Mouse (Mus musculus): ENCODE data around the gene Bmt2. TPM values are rescaled to one million over a fixed set of nuclear protein-coding genes. Genes with fewer than 3 reads are reported as not detected.
A peak's percentile ranks its signal among the peaks of the same experiment; 100 is the strongest.

The Bmt2 gene
- 2.6 and 3.0 TPM in 2 replicates for polyA plus RNA-seq (2012; rRNA removed)

- no peaks in the 10 kb centered on the region for H3K36me3 ChIP-seq (ENCODE audit: control insufficient read depth, insufficient read depth, low read length)
- TF ChIP-seq CTCF (IDR thresholded peaks at IDR 0.05; ENCODE audit: extremely low read depth, insufficient read depth, insufficient read length, insufficient replicate concordance) (no peak), POLR2A (IDR thresholded peaks at IDR 0.05; ENCODE audit: low read depth, low read length) (peak; percentile 74)
- peak within 1 kb of the TSS; percentile 96 for H3K27ac ChIP-seq (ENCODE audit: insufficient read depth, low read length)
- WGBS: under 1% methylated on average over 37 of the region's 37 CpGs
- H3K27me3 ChIP-seq (ENCODE audit: control insufficient read depth, insufficient read depth, low read length): no peaks in the 10 kb centered on the region
- H3K4me1 ChIP-seq (ENCODE audit: control insufficient read depth, insufficient read depth, insufficient read length): peaks cover 8% of the 10 kb centered on the region
- DNase-seq (ENCODE audit: low read depth in 1 of 2, low spot score in 2 of 2): peak; percentile 96 to 99
- H3K4me3 ChIP-seq (ENCODE audit: extremely low read depth, insufficient read depth, insufficient read length): peak within 1 kb of the TSS; percentile 90
Observed at GRCm38 (mm10) chr6:13677818-13678282, at the start of gene Bmt2. Bmt2 (minus strand) TSS chr6:13677966.

- H3K27ac ChIP-seq (ENCODE audit: insufficient read depth, low read length): no peak overlapping the region
- H3K27me3 ChIP-seq (ENCODE audit: control insufficient read depth, insufficient read depth, low read length): no peaks in the 10 kb centered on the region
- WGBS: 89% methylated on average over 3 of the region's 3 CpGs
Observed at GRCm38 (mm10) chr6:13722166-13722565, 44.4 kb upstream of the Bmt2 start.

GRCm38 (mm10) chr6:13714867-13715266 is 37.1 kb upstream of the Bmt2 start:
- WGBS: 89% methylated on average over 3 of the region's 3 CpGs
- Histone ChIP-seq H3K27ac (ENCODE audit: insufficient read depth, low read length) (no peak overlapping the region), H3K27me3 (ENCODE audit: control insufficient read depth, insufficient read depth, low read length) (no peaks in the 10 kb centered on the region), H3K4me1 (ENCODE audit: control insufficient read depth, insufficient read depth, insufficient read length) (no peaks in the 10 kb centered on the region), H3K4me3 (ENCODE audit: extremely low read depth, insufficient read depth, insufficient read length) (no peak overlapping the region), H3K36me3 (ENCODE audit: control insufficient read depth, insufficient read depth, low read length) (no peaks in the 10 kb centered on the region)
- DNase-seq (ENCODE audit: low read depth in 1 of 2, low spot score in 2 of 2): no peak
- no peak for TF ChIP-seq POLR2A (IDR thresholded peaks at IDR 0.05; ENCODE audit: low read depth, low read length)
- no peak for TF ChIP-seq CTCF (IDR thresholded peaks at IDR 0.05; ENCODE audit: extremely low read depth, insufficient read depth, insufficient read length, insufficient replicate concordance)

More at GRCm38 (mm10) chr6:13722166-13722565, 44.4 kb upstream of the Bmt2 start:
- TF ChIP-seq POLR2A (IDR thresholded peaks at IDR 0.05; ENCODE audit: low read depth, low read length) (no peak), CTCF (IDR thresholded peaks at IDR 0.05; ENCODE audit: extremely low read depth, insufficient read depth, insufficient read length, insufficient replicate concordance) (no peak)
- Histone ChIP-seq H3K4me1 (ENCODE audit: control insufficient read depth, insufficient read depth, insufficient read length) (no peaks in the 10 kb centered on the region), H3K4me3 (ENCODE audit: extremely low read depth, insufficient read depth, insufficient read length) (no peak overlapping the region), H3K36me3 (ENCODE audit: control insufficient read depth, insufficient read depth, low read length) (no peaks in the 10 kb centered on the region)
- peak in 1 of 2 experiments; percentile 32 for DNase-seq (ENCODE audit: low read depth in 1 of 2, low spot score in 2 of 2)

DNA sequence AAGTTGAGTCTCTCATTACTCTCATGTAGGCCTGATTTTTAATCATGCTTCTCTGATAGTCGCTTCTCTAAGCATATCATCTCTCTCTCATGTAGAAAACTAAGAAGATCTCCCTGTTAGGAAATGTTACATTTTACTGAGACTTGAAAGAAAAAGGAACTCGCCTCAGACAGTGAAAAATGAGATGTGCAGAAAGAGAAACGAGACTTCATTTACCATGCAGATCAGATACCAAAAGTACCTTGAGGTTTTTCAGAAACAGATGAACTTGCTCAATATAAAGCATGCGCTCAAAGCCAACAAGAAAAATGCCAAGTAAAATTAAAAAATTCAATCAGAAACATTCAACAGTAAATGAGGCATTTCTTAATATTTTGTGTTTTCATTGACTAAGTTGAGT is 19.1 kb upstream of the Bmt2 start:
- WGBS: 34% methylated on average over 4 of the region's 4 CpGs
- DNase-seq (ENCODE audit: low read depth in 1 of 2, low spot score in 2 of 2): no peak

GRCm38 (mm10) chr6:13695103-13695845 is 17.5 kb upstream of the Bmt2 start:
- WGBS: 50% methylated on average over 2 of the region's 2 CpGs
- 0 out of 2 replicates have a peak overlapping the region, but pooled peaks have one; percentile 41 for H3K27ac ChIP-seq (ENCODE audit: insufficient read depth, low read length)
- H3K4me1 ChIP-seq (ENCODE audit: control insufficient read depth, insufficient read depth, insufficient read length): peaks cover 2% of the 10 kb centered on the region
- peak; percentile 24 to 64 for DNase-seq (ENCODE audit: low read depth in 1 of 2, low spot score in 2 of 2)
- no peaks in the 10 kb centered on the region for H3K36me3 ChIP-seq (ENCODE audit: control insufficient read depth, insufficient read depth, low read length)
- TF ChIP-seq POLR2A (IDR thresholded peaks at IDR 0.05; ENCODE audit: low read depth, low read length) (no peak), CTCF (IDR thresholded peaks at IDR 0.05; ENCODE audit: extremely low read depth, insufficient read depth, insufficient read length, insufficient replicate concordance) (no peak)
- H3K27me3 ChIP-seq (ENCODE audit: control insufficient read depth, insufficient read depth, low read length): no peaks in the 10 kb centered on the region
- H3K4me3 ChIP-seq (ENCODE audit: extremely low read depth, insufficient read depth, insufficient read length): no peak overlapping the region

More for the DNA sequence above, 19.1 kb upstream of the Bmt2 start:
- H3K4me3 ChIP-seq (ENCODE audit: extremely low read depth, insufficient read depth, insufficient read length): no peak overlapping the region
- no peaks in the 10 kb centered on the region; the same call in 1 of the 2 replicates for H3K4me1 ChIP-seq (ENCODE audit: control insufficient read depth, insufficient read depth, insufficient read length)
- H3K27ac ChIP-seq (ENCODE audit: insufficient read depth, low read length): no peak overlapping the region
- no peaks in the 10 kb centered on the region for H3K36me3 ChIP-seq (ENCODE audit: control insufficient read depth, insufficient read depth, low read length)
- H3K27me3 ChIP-seq (ENCODE audit: control insufficient read depth, insufficient read depth, low read length): no peaks in the 10 kb centered on the region
- TF ChIP-seq CTCF (IDR thresholded peaks at IDR 0.05; ENCODE audit: extremely low read depth, insufficient read depth, insufficient read length, insufficient replicate concordance) (no peak), POLR2A (IDR thresholded peaks at IDR 0.05; ENCODE audit: low read depth, low read length) (no peak)

DNA sequence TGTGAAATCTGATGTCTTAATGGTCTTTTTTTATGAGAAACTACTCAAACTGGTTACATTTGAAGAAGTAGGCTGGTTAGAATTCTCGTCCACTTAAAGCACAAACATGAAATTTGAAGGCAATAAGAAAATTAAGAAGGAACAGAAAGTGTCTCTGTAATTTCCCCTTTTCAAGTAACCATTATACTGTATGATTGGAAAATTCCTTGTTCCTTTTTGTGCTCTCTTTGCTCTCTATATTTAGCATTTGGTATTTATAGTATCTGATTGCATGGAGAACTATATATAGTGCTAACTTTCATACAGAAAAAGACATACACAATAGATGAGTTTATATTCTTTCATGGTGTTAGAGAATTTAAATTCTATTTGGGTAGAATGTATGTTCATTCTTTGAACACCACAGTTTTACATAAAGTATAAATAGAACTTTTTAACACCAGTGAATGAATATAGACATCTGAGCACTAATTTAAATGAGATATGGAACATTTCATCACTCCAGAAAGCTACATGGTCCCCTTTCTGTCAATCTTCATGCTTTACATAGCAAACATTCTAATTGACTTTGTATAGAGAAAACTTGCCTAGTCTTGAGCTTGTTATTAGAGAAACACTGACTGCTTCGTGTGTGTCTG is 14.0 kb upstream of the Bmt2 start:
- Histone ChIP-seq H3K36me3 (ENCODE audit: control insufficient read depth, insufficient read depth, low read length) (no peaks in the 10 kb centered on the region), H3K4me1 (ENCODE audit: control insufficient read depth, insufficient read depth, insufficient read length) (peaks cover 2% of the 10 kb centered on the region), H3K4me3 (ENCODE audit: extremely low read depth, insufficient read depth, insufficient read length) (no peak overlapping the region), H3K27ac (ENCODE audit: insufficient read depth, low read length) (no peak overlapping the region), H3K27me3 (ENCODE audit: control insufficient read depth, insufficient read depth, low read length) (no peaks in the 10 kb centered on the region)
- no peak for TF ChIP-seq CTCF (IDR thresholded peaks at IDR 0.05; ENCODE audit: extremely low read depth, insufficient read depth, insufficient read length, insufficient replicate concordance)
- TF ChIP-seq POLR2A (IDR thresholded peaks at IDR 0.05; ENCODE audit: low read depth, low read length): no peak
- peak in 1 of 2 experiments; percentile 26 for DNase-seq (ENCODE audit: low read depth in 1 of 2, low spot score in 2 of 2)
- 30% methylated on average over 2 of the region's 2 CpGs for WGBS

Measured in spleen, adult 2 months (tissue).